21 mouse cellular contexts compared by ENCODE assay signal in the genomic region with DNA sequence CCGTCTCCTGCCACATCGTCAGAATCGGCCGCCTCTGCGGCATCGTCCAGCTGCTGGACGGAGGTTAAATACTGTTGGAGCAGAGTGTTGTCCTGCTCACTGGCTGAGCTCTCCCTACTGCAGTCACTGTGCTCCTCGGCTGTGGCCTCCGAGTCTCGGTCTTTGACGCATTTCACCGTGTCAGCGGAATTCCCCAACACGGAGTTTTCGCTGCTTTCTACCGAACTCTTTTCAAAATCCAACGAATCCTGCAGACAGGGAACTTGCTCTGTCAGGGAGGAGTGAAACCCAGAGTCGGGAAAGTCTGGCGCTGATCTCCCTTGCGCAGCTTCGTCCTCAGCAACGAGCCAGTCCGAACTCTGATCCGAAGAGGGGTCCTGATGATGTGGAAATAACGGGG.
"Had no signal": no experiment of that assay in that cellular context is flagged by ENCODE, and none has a peak within 500 bp of the region (broad histone marks: within the 10 kb centered on the region; RNA-seq: fewer than 3 reads in every experiment).

No protein-coding gene starts in this region.

- H3K27me3 ChIP-seq: kidney, embryonic 15.5 days; limb, embryonic 12.5 days; limb, embryonic 15.5 days; lung, embryonic 15.5 days had no signal

- H3K4me1 ChIP-seq: limb, embryonic 12.5 days; limb, embryonic 15.5 days; lung, embryonic 15.5 days had no signal

- DNase-seq: kidney, adult 8-10 months; kidney, postnatal 10 days; kidney, postnatal 36 days; left cerebral cortex, postnatal 4 days; liver, postnatal 0 days; lung, postnatal 10 days; lung, postnatal 36 days; midbrain, embryonic 14.5 days; right cerebral cortex, adult 18-20 months; right cerebral cortex, postnatal 14 days; right cerebral cortex, postnatal 4 days; thymus, adult 18-20 months; thymus, postnatal 36 days had no signal

- H3K4me2 ChIP-seq: kidney, embryonic 15.5 days; limb, embryonic 12.5 days; limb, embryonic 15.5 days; liver, embryonic 11.5 days; lung, embryonic 15.5 days; midbrain, embryonic 11.5 days had no signal

- H3K27ac ChIP-seq: kidney, embryonic 15.5 days; limb, embryonic 12.5 days; limb, embryonic 15.5 days; liver, embryonic 14.5 days; lung, embryonic 15.5 days; stomach, postnatal 0 days had no signal

- H3K9ac ChIP-seq: kidney, embryonic 15.5 days; limb, embryonic 12.5 days; limb, embryonic 15.5 days; liver, embryonic 14.5 days; liver, postnatal 0 days; lung, embryonic 15.5 days had no signal

- H3K4me3 ChIP-seq: kidney, embryonic 15.5 days; limb, embryonic 12.5 days; limb, embryonic 15.5 days; lung, embryonic 15.5 days had no signal

- ATAC-seq: liver, postnatal 0 days had no signal

- H3K9me3 ChIP-seq: kidney, embryonic 15.5 days; limb, embryonic 12.5 days; limb, embryonic 15.5 days; lung, embryonic 15.5 days had no signal
